Mouse (Mus musculus) thymus, adult 2 months (tissue): Measurements from ENCODE around the gene Gsdma.

Source experiments
- CTCF ChIP-seq: fragments of 200-500 bp; IDR thresholded peaks from 2 replicates; pipeline ENCODE4 v1.5.1; 2012; ENCODE audit warnings: mild to moderate bottlenecking, control low read depth, low read length, moderate library complexity, borderline replicate concordance; ENCODE audit not compliant: control insufficient read depth, poor library complexity, insufficient read depth; ENCODE audit errors: extremely low read depth
- POLR2A ChIP-seq: fragments of 200-500 bp; IDR thresholded peaks from 2 replicates; pipeline ENCODE4 v1.6.1; 2012; ENCODE audit warnings: mild to moderate bottlenecking, low read length, control low read depth, moderate library complexity; ENCODE audit not compliant: control insufficient read depth, poor library complexity, insufficient read depth; ENCODE audit errors: extremely low read depth

DNA sequence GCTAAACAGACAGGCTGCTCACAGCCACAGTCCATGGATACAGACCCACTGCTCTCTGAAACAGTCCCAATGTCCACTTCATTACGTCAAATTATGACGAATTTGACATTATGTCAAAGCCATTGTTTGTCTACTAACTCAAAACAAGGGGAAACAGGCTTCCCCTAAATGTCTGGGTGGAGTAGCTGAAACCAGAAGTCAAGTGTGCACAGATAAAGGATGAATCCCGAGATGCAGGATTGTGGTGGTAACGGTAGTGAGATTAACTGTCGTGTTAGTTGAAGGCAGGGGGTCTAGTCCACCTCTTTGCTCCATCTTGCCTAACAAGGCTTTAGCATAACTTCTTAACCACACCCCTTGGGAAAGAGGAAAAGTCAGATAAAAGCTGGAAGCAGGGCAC, 8.3 kb downstream of the Gsdma start:
- TF ChIP-seq CTCF = no peak
- no peak for TF ChIP-seq POLR2A
